Mouse (Mus musculus): ENCODE measurements at regions not wholly inside any gene's neighbourhood (a gene's known extent, or its start where the extent isn't known, plus 50 kb on each side); places are given as distances from the start of the nearest gene placed in this dataset.

- DNase-seq (ENCODE audit: low read depth, low spot score) = no peak
Observed at GRCm38 (mm10) chr13:73158016-73158415, 102.3 kb upstream of the Irx4 start.

DNA sequence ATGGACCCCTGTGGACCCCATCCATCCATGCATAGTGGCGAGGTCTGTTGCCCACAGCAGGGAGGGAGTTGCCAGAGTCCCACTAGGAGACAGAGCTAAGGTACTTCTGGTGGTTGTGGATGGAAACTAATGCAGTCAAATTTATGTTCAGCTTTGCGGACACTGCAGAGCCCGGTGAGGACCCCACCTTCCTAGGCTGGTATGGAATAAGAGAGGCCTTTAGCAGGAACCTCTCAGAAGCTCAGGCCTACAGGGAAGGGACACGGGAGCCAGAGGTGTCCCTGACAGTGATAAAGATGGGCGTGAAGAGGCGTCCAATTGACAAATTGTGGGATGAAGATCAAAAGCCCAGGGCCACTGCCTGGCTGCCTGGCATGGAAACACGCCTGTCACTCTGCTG lies 100.8 kb upstream of the Irx4 start:
- DNase-seq (ENCODE audit: low read depth, low spot score) = no peak

GRCm38 (mm10) chr13:73159865-73160264 lies 100.4 kb upstream of the Irx4 start:
- no peak for DNase-seq (ENCODE audit: low read depth, low spot score)

- peak; percentile 49 for DNase-seq (ENCODE audit: low read depth, low spot score)
Observed at GRCm38 (mm10) chr13:73160289-73160688, 100.0 kb upstream of the Irx4 start.

- DNase-seq (ENCODE audit: low read depth, low spot score) = no peak
Observed at GRCm38 (mm10) chr13:73170301-73170700, 90.0 kb upstream of the Irx4 start.

DNA sequence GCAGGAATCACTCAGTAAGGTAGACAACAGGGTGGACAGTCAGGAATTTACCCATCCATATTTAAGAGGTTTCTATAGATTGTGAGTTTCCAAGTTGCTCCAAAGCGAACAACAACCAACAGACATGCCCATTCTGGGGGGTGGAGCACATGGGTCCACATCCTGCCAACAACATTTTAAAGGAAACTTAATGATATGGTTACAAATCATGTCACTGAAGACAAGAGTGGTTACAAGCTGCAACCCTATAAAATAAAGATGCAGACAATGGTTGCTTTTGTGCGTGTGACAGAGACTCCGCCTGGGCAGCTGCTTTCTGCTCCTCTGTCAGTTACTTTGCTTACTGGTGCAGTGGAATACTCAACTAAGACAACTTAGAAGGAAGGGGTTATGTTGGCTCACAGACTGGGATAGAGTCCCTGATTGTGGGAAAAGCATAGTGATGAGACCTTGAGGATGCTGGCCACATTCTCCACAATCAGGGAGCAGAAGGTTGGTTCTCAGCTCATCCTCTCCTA lies 52.3 kb upstream of the Irx4 start:
- no peak for DNase-seq (ENCODE audit: low read depth, low spot score)
